8 mouse cellular contexts compared by ENCODE assay signal in genomic region chr10:62379808-62380207, GRCm38 (mm10). TPM values are rescaled to one million over a fixed set of nuclear protein-coding genes. Genes with fewer than 3 reads are reported as not detected.
DNase-seq lines count a peak whose midpoint lies in the region; ATAC-seq and TF ChIP-seq lines count a peak whose summit lies in the region.

Hk1 (minus strand) TSS chr10:62379908.

- no peak within 1 kb of the TSS for H3ac ChIP-seq in C2C12 (ENCODE audit: control insufficient read depth, insufficient read length, low read depth)

- no peak for ATAC-seq in CD4-positive, CD25-positive, alpha-beta regulatory T cell, adult 4 months
- ATAC-seq in erythroid progenitor cell, adult 5-6 weeks (replicated peaks; ENCODE audit: low FRiP score, poor library complexity, severe bottlenecking) = no peak
- no peak for ATAC-seq in hindbrain, embryonic 12.5 days (ENCODE audit: low FRiP score)
- ATAC-seq in liver, embryonic 15.5 days (ENCODE audit: insufficient read depth) = no peak

- H3K4me2 ChIP-seq in hindbrain, embryonic 12.5 days (replicated peaks) = no peak within 1 kb of the TSS
- no peak within 1 kb of the TSS for H3K4me2 ChIP-seq in liver, embryonic 15.5 days

- 86% methylated on average over 1 of the region's 1 CpGs for WGBS in hindbrain, embryonic 12.5 days
- 70% methylated on average over 1 of the region's 1 CpGs for WGBS in liver, embryonic 15.5 days (ENCODE audit: insufficient replicate concordance)

- DNase-seq in adipocyte (ENCODE audit: low spot score) = no peak
- DNase-seq in cerebellum, adult 18-20 months = no peak
- DNase-seq in spleen, adult 18-20 months = no peak

- H3K9ac ChIP-seq in hindbrain, embryonic 12.5 days = no peak within 1 kb of the TSS
- H3K9ac ChIP-seq in liver, embryonic 15.5 days = no peak within 1 kb of the TSS

- H3K9me3 ChIP-seq in hindbrain, embryonic 12.5 days (replicated peaks) = no peaks in the 10 kb centered on the region
- H3K9me3 ChIP-seq in liver, embryonic 15.5 days (replicated peaks) = no peaks in the 10 kb centered on the region

- H3K27ac ChIP-seq in hindbrain, embryonic 12.5 days = no peak within 1 kb of the TSS
- no peak within 1 kb of the TSS for H3K27ac ChIP-seq in liver, embryonic 15.5 days (replicated peaks)

- no peaks in the 10 kb centered on the region; the same call in 1 of the 2 replicates for H3K4me1 ChIP-seq in hindbrain, embryonic 12.5 days
- 0 out of 2 replicates have a peak, but pooled peaks cover 4% of the 10 kb centered on the region for H3K4me1 ChIP-seq in liver, embryonic 15.5 days (replicated peaks)

- H3K79me3 ChIP-seq in C2C12 (ENCODE audit: low read depth) = no peaks in the 10 kb centered on the region

- H3K36me3 ChIP-seq in C2C12 (ENCODE audit: control insufficient read depth, insufficient read depth) = no peaks in the 10 kb centered on the region
- no peaks in the 10 kb centered on the region for H3K36me3 ChIP-seq in hindbrain, embryonic 12.5 days
- H3K36me3 ChIP-seq in liver, embryonic 15.5 days (replicated peaks) = no peaks in the 10 kb centered on the region

- H3K27me3 ChIP-seq in C2C12 (ENCODE audit: control insufficient read depth, insufficient read depth, insufficient read length) = peaks cover 22% of the 10 kb centered on the region
- H3K27me3 ChIP-seq in hindbrain, embryonic 12.5 days = no peaks in the 10 kb centered on the region
- no peaks in the 10 kb centered on the region; the same call in 1 of the 2 replicates for H3K27me3 ChIP-seq in liver, embryonic 15.5 days

- TF ChIP-seq CTCF in C2C12 (IDR thresholded peaks at IDR 0.05; ENCODE audit: control insufficient read depth, insufficient read depth, insufficient read length) = no peak

- no peaks in the 10 kb centered on the region for H3K79me2 ChIP-seq in C2C12 (ENCODE audit: control insufficient read depth, insufficient read depth)

- no peak within 1 kb of the TSS for H3K4me3 ChIP-seq in C2C12 (ENCODE audit: insufficient read depth, poor library complexity, severe bottlenecking)
- no peak within 1 kb of the TSS for H3K4me3 ChIP-seq in hindbrain, embryonic 12.5 days
- no peak within 1 kb of the TSS for H3K4me3 ChIP-seq in liver, embryonic 15.5 days (replicated peaks)

TF ChIP-seq in C2C12, 6 proteins besides CTCF, POLR2A, EP300 and RAD21:
- TF ChIP-seq FOSL1 (IDR thresholded peaks at IDR 0.05; ENCODE audit: insufficient read depth, low read length, poor library complexity, severe bottlenecking) (no peak), USF1 (IDR thresholded peaks at IDR 0.05; ENCODE audit: low read depth) (no peak), MAX (IDR thresholded peaks at IDR 0.05) (no peak), MYOG (IDR thresholded peaks at IDR 0.05; ENCODE audit: control insufficient read depth, extremely low read depth, insufficient read length) (no peak), MYOD1 (IDR thresholded peaks at IDR 0.05; ENCODE audit: control insufficient read depth, insufficient read length, low read depth) (no peak), CEBPB (IDR thresholded peaks at IDR 0.05; ENCODE audit: low read depth) (no peak)

RNA-seq across cellular contexts. Expression of gene Hk1, which starts in this region (rescaled TPM):
- 65.7 TPM for polyA plus RNA-seq in C2C12 (2012; fragmentation: generic; extraction: Trizol)
- 100 to 1,000 TPM in 1 of 2 experiments, 10 to 100 TPM in 1; 69.6 to 103 TPM for polyA plus RNA-seq in CD4-positive, CD25-positive, alpha-beta regulatory T cell, adult 4 months (2017; shearing (Covaris generic))
- total RNA-seq in erythroid progenitor cell, adult 5-6 weeks (2015; ENCODE audit: low replicate concordance) = 101 and 130 TPM in 2 replicates
- total RNA-seq in erythroid progenitor cell, adult 5-6 weeks (2017; ENCODE audit: low replicate concordance) = 269 and 272 TPM in 2 replicates
- 56.6 and 60.7 TPM in 2 replicates for polyA plus RNA-seq in hindbrain, embryonic 12.5 days (2016; fragmentation: Nextera tagmentation; extraction: Ambion mirVana)
- 85.1 and 99.9 TPM in 2 replicates for polyA plus RNA-seq in liver, embryonic 15.5 days (2015; fragmentation: Nextera tagmentation; extraction: Ambion mirVana)
